Mouse (Mus musculus): ENCODE measurements around the gene Efna2. TPM values are rescaled to one million over a fixed set of nuclear protein-coding genes. Genes with fewer than 3 reads are reported as not detected.
"Not testable (repeated sequence)": the region's sequence is repeated elsewhere in the genome, so short reads cannot be mapped to it uniquely, and the experiment has no call there.

Gene Efna2
- polyA plus RNA-seq, 1 experiment from 2014 or later = 14.5 TPM

DNA sequence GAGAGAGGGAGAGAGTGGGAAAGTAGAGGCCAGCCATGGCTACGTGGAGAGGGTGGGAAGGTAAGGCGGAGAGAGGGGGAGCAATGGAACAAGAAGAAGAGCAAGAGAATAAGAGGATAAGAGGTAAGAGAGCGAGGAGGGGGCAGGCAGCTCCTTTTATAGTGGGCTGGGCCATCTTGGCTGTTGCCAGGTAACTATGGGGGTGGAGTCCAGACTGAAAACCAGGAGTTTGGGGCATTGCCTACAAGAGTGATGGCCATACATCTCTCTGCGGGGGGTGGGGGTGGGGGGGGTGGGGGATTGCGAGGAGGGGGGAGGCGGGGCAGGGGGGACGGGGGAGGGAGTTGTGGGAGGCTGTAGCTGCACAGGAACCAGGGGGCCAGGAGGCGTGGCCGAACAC is 41.4 kb downstream of the Efna2 start:
- ATAC-seq (no peak), DNase-seq (ENCODE audit: low spot score) (no peak)
- Histone ChIP-seq H3K9ac (ENCODE audit: low read length) (no peak overlapping the region), H3K4me3 (ENCODE audit: low read depth, low read length) (no peak overlapping the region), H3K9me3 (replicated peaks; ENCODE audit: control insufficient read depth, low read length) (no peaks in the 10 kb centered on the region), H3K27ac (ENCODE audit: low read depth, low read length) (no peak overlapping the region), H3K4me2 (ENCODE audit: low read length) (no peak overlapping the region), H3K36me3 (ENCODE audit: control insufficient read depth, insufficient read depth, low read length) (no peaks in the 10 kb centered on the region), H3K27me3 (replicated peaks; ENCODE audit: control insufficient read depth, insufficient read depth, low read length) (no peaks in the 10 kb centered on the region), H3K4me1 (ENCODE audit: control insufficient read depth, insufficient read depth, low read length) (peaks cover under 1% of the 10 kb centered on the region; the same call in 1 of the 2 replicates)
- 47% methylated on average over 8 of the region's 9 CpGs for WGBS

DNA sequence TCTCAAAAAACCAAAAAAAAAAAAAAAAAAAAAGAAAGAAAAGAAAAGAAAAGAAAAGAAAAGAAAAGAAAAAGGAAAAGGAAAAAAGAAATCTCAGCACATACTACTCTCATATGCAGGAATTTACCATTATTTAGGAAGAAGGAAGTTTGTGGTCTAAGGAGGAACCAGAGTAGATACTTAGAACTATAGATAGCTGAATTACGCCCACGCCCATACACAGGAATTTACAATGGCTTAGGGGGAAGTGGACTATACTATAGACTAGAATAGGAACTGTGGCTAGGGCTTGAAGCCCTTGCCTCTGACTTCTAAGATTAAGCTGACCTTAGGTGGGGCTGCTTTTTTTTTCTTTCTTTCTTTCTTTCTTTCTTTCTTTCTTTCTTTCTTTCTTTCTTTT is 43.9 kb downstream of the Efna2 start:
- not testable (repeated sequence) for H3K4me2 ChIP-seq (ENCODE audit: low read length); ATAC-seq; H3K27me3 ChIP-seq (replicated peaks; ENCODE audit: control insufficient read depth, insufficient read depth, low read length); DNase-seq (ENCODE audit: low spot score); H3K4me3 ChIP-seq (ENCODE audit: low read depth, low read length); H3K27ac ChIP-seq (ENCODE audit: low read depth, low read length); H3K9ac ChIP-seq (ENCODE audit: low read length); H3K36me3 ChIP-seq (ENCODE audit: control insufficient read depth, insufficient read depth, low read length); H3K9me3 ChIP-seq (replicated peaks; ENCODE audit: control insufficient read depth, low read length)
- 89% methylated on average over 2 of the region's 2 CpGs for WGBS
- H3K4me1 ChIP-seq (ENCODE audit: control insufficient read depth, insufficient read depth, low read length) = peaks cover 13% of the 10 kb centered on the region

DNA sequence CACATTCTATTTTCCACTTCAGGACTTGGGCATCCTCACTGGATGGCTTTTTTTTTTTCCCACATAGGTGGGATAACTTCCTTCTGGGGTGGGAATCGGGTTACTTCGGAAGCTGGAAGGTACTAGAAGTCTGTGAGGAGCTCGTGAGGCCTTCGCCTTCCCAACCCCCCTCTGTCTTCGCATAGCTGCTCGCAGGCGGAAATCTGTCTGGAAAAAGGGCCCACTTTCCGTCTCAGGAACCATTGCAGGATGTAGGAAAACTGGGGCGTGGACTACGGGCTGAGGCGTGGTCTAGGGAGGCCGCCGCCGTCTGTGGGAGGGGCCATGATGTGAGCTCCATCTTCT is 46.8 kb downstream of the Efna2 start:
- ATAC-seq = no peak

DNA sequence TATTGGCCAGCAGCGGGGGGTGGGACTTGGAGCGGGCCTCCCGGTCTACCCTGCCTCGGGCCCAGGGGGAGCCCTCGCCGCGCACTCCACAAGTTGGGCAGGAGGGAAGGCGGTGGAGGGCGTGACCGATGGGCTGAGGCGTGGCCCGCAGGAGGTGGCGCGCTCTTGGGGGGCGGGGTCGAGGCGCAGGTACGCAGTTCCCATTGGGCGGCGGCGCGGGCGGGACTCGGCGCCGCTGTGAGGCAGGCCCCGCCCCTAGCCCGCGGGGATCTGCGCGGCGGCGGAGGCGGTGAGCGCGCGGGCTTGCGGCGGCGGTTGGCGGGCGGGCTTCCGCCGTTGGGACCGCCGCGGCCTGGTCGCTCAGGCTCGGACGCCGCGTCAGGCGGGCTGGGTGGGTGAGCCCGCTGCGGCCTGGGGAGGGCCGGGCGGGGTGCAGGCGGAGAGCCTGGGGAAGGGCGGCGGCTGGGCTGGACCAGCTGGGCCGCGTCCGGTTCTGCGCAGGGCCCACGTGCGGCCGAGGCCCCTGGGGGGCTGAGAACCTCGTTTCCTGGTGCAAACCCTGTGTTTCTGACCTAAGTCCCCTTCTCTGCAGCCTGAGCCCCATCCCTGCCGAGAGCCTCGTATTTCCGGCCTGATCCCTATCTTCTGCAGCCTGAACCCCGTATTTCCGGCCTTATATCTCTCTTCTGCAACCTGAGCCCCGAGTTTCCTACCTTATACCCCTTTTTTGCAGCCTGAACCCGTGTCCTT is 47.3 kb downstream of the Efna2 start, which contains the start of gene Mum1:
Mum1 (plus strand) TSS at position 19 of the 750 bp plus-strand sequence.
- H3K27me3 ChIP-seq (replicated peaks; ENCODE audit: control insufficient read depth, insufficient read depth, low read length) = no peaks in the 10 kb centered on the region
- peaks cover 25% of the 10 kb centered on the region for H3K4me1 ChIP-seq (ENCODE audit: control insufficient read depth, insufficient read depth, low read length)
- under 1% methylated on average over 53 of the region's 75 CpGs for WGBS

More for the DNA sequence above, 46.8 kb downstream of the Efna2 start:
- Histone ChIP-seq H3K27ac (ENCODE audit: low read depth, low read length) (peak overlapping the region; percentile 95), H3K9me3 (replicated peaks; ENCODE audit: control insufficient read depth, low read length) (no peaks in the 10 kb centered on the region), H3K36me3 (ENCODE audit: control insufficient read depth, insufficient read depth, low read length) (peaks cover 17% of the 10 kb centered on the region), H3K27me3 (replicated peaks; ENCODE audit: control insufficient read depth, insufficient read depth, low read length) (no peaks in the 10 kb centered on the region), H3K4me1 (ENCODE audit: control insufficient read depth, insufficient read depth, low read length) (peaks cover 25% of the 10 kb centered on the region), H3K4me3 (ENCODE audit: low read depth, low read length) (peak overlapping the region; percentile 81), H3K9ac (ENCODE audit: low read length) (peak overlapping the region; percentile 49; the same call in 1 of the 2 replicates), H3K4me2 (ENCODE audit: low read length) (peak overlapping the region; percentile 95)
- under 1% methylated on average over 14 of the region's 14 CpGs for WGBS
- no peak for DNase-seq (ENCODE audit: low spot score)

DNA sequence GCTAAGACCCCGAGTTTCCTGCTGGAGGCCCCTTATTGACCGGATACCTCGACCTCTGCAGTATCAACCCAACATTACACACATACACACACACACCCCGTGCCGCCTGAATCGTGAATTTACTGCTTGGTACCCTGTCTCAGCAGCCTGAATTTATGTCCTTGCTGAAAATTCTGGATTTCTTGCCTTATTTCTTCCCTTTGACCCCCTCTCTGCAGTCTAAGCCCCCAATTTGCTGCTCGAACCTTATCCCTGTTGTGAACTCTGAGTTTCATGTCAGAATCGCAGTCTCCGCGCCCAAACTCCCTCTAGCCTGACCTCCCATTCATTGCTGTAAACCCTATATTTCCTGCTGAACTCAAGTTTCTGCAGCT is 47.9 kb downstream of the Efna2 start:
- ATAC-seq (no peak; the same call in 1 of the 2 replicates), DNase-seq (ENCODE audit: low spot score) (no peak)
- Histone ChIP-seq H3K36me3 (ENCODE audit: control insufficient read depth, insufficient read depth, low read length) (peaks cover 26% of the 10 kb centered on the region), H3K4me2 (ENCODE audit: low read length) (peak overlapping the region; percentile 95), H3K4me3 (ENCODE audit: low read depth, low read length) (peak overlapping the region; percentile 81), H3K9me3 (replicated peaks; ENCODE audit: control insufficient read depth, low read length) (no peaks in the 10 kb centered on the region), H3K27ac (ENCODE audit: low read depth, low read length) (peak overlapping the region; percentile 95), H3K9ac (ENCODE audit: low read length) (peak overlapping the region; percentile 96), H3K4me1 (ENCODE audit: control insufficient read depth, insufficient read depth, low read length) (peaks cover 25% of the 10 kb centered on the region), H3K27me3 (replicated peaks; ENCODE audit: control insufficient read depth, insufficient read depth, low read length) (no peaks in the 10 kb centered on the region)
- 9% methylated on average over 10 of the region's 10 CpGs for WGBS

More for the DNA sequence above, 47.3 kb downstream of the Efna2 start, which contains the start of gene Mum1:
- Histone ChIP-seq H3K36me3 (ENCODE audit: control insufficient read depth, insufficient read depth, low read length) (peaks cover 21% of the 10 kb centered on the region), H3K4me2 (ENCODE audit: low read length) (peak within 1 kb of the TSS; percentile 95), H3K4me3 (ENCODE audit: low read depth, low read length) (peak within 1 kb of the TSS; percentile 81), H3K9ac (ENCODE audit: low read length) (peak within 1 kb of the TSS; percentile 96), H3K27ac (ENCODE audit: low read depth, low read length) (peak within 1 kb of the TSS; percentile 95), H3K9me3 (replicated peaks; ENCODE audit: control insufficient read depth, low read length) (no peaks in the 10 kb centered on the region)
- ATAC-seq (peak; percentile 97), DNase-seq (ENCODE audit: low spot score) (peak; percentile 98)

DNA sequence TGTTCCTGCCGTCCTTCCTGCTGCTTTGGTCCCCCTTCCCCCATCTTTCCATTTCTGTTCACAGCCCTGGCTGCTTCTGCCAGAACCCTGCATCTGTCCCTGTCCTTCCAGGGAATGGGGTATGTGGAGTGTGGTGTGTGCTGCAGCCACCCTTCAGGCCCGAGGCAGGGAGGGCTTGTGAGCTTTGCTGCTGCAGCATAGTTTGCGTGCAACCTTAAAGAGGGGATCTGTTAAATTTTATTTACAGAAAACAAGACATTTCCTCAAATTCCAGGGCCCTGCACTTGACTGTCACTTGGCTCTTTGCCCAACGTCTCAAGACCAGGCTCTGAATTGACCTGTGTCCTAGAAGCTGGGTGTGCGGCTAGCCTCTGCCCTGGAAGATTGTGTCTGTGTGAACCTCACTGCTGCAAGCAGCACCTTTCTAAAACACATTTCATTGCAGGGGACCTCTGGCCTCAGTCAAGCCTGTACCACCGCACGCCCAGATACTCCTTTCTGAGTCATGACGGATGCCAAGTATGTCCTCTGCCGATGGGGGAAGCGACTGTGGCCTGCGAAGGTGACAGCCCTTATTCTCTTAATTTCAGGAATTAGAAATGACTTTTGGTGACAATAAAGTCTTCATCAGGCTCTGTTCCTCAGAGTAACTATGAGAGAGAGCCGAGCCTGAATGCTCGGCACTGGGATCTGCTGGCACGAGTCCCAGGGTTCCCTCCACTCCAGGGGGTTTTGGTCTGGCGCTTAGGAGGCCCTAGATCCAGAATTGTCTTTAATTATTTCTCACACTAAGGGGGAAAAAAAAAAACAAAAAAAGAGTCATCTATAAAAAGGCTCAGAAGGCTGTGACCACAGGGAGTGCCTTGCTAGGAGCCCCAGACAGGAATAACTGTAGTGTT is 48.8 kb downstream of the Efna2 start:
- WGBS = 31% methylated on average over 15 of the region's 15 CpGs

DNA sequence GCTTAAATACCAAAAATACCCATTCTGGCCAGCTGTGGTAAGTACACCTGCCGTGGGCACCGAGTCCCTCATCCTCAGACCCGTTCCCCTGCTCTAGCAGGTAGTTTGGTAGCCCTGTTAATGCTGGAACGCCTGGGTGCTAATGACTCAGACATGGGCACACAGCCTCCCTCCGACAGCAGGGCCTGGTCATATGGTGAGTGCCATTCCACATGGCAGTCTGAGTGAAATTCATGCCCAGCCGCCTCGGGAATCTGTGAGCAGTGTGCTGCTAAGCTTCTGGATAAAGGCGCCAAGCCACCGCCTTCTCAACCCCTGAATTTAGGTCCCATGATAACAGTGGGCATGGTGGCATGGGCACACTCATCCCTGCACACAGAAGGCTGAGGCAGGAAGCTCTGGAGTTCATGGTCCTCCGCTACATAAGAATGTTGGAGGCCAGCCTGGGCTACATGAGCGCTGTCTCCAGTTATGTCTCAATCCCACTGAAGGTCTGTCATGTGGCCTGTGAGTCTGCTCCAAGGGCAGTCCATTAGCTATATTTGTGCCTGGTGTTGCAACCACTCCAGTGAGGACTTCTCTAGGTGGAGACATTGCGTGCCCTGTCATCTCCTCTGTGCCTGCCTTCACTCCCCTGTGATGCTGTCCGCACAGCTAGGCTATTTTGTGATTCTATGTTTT is 57.0 kb downstream of the Efna2 start:
- Histone ChIP-seq H3K9ac (ENCODE audit: low read length) (no peak overlapping the region), H3K36me3 (ENCODE audit: control insufficient read depth, insufficient read depth, low read length) (peaks cover 98% of the 10 kb centered on the region), H3K4me3 (ENCODE audit: low read depth, low read length) (no peak overlapping the region), H3K9me3 (replicated peaks; ENCODE audit: control insufficient read depth, low read length) (no peaks in the 10 kb centered on the region), H3K27me3 (replicated peaks; ENCODE audit: control insufficient read depth, insufficient read depth, low read length) (no peaks in the 10 kb centered on the region), H3K27ac (ENCODE audit: low read depth, low read length) (no peak overlapping the region), H3K4me1 (ENCODE audit: control insufficient read depth, insufficient read depth, low read length) (peaks cover 8% of the 10 kb centered on the region; the same call in 1 of the 2 replicates), H3K4me2 (ENCODE audit: low read length) (no peak overlapping the region)
- DNase-seq (ENCODE audit: low spot score) (no peak), ATAC-seq (no peak)
- WGBS = 95% methylated on average over 13 of the region's 13 CpGs

More for the DNA sequence above, 48.8 kb downstream of the Efna2 start:
- H3K9me3 ChIP-seq (replicated peaks; ENCODE audit: control insufficient read depth, low read length) = no peaks in the 10 kb centered on the region
- peak overlapping the region; percentile 95 for H3K27ac ChIP-seq (ENCODE audit: low read depth, low read length)
- peak overlapping the region; percentile 81 for H3K4me3 ChIP-seq (ENCODE audit: low read depth, low read length)
- ATAC-seq = no peak
- peak; percentile 53 for DNase-seq (ENCODE audit: low spot score)
- peaks cover 36% of the 10 kb centered on the region for H3K36me3 ChIP-seq (ENCODE audit: control insufficient read depth, insufficient read depth, low read length)
- H3K4me1 ChIP-seq (ENCODE audit: control insufficient read depth, insufficient read depth, low read length) = peaks cover 30% of the 10 kb centered on the region
- no peaks in the 10 kb centered on the region for H3K27me3 ChIP-seq (replicated peaks; ENCODE audit: control insufficient read depth, insufficient read depth, low read length)
- peak overlapping the region; percentile 95 for H3K4me2 ChIP-seq (ENCODE audit: low read length)
- H3K9ac ChIP-seq (ENCODE audit: low read length) = peak overlapping the region; percentile 96

DNA sequence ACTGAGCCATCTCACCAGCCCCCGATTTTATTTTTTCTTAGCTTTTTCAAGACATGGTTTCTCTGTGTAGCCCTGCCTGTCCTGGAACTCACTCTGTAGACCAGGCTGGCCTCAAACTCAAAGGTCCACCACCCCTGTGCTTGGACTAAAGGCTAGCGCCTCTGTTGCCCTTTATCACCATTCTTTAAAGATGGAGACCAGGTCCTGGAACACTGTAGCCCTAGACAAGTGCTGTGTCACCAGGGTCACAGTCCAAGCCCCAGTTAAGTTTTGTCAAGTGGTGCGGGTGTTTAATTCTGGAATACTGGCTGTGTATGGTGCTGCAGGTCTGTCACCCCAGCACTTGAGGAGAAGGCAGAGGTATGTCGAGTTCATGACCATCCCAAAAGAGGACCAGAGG is 57.7 kb downstream of the Efna2 start:
- Histone ChIP-seq H3K4me2 (ENCODE audit: low read length) (no peak overlapping the region), H3K27ac (ENCODE audit: low read depth, low read length) (no peak overlapping the region), H3K9ac (ENCODE audit: low read length) (no peak overlapping the region), H3K4me3 (ENCODE audit: low read depth, low read length) (no peak overlapping the region), H3K27me3 (replicated peaks; ENCODE audit: control insufficient read depth, insufficient read depth, low read length) (no peaks in the 10 kb centered on the region), H3K36me3 (ENCODE audit: control insufficient read depth, insufficient read depth, low read length) (peaks cover 99% of the 10 kb centered on the region), H3K4me1 (ENCODE audit: control insufficient read depth, insufficient read depth, low read length) (peaks cover 8% of the 10 kb centered on the region; the same call in 1 of the 2 replicates), H3K9me3 (replicated peaks; ENCODE audit: control insufficient read depth, low read length) (no peaks in the 10 kb centered on the region)
- WGBS = 95% methylated on average over 4 of the region's 4 CpGs
- no peak for ATAC-seq
- DNase-seq (ENCODE audit: low spot score) = no peak

All from forebrain, embryonic 14.5 days (tissue).